Mouse (Mus musculus) kidney, adult 9 months (tissue): ENCODE results near the gene Smc2.
"Not testable (repeated sequence)": the region's sequence is repeated elsewhere in the genome, so short reads cannot be mapped to it uniquely, and the experiment has no call there.

ENCODE experiments used
- DNase-seq: peaks from one replicate; pipeline ENCODE4 v3.0.0; 2022

The Smc2 gene

GRCm38 (mm10) chr4:52438886-52439664 lies at the start of gene Smc2:
Gene Smc2, plus strand, starts transcription at chr4:52439243.
- peak; percentile 96 for DNase-seq

- no peak for DNase-seq
Observed at GRCm38 (mm10) chr4:52411587-52411986, 27.5 kb upstream of the Smc2 start.

DNA sequence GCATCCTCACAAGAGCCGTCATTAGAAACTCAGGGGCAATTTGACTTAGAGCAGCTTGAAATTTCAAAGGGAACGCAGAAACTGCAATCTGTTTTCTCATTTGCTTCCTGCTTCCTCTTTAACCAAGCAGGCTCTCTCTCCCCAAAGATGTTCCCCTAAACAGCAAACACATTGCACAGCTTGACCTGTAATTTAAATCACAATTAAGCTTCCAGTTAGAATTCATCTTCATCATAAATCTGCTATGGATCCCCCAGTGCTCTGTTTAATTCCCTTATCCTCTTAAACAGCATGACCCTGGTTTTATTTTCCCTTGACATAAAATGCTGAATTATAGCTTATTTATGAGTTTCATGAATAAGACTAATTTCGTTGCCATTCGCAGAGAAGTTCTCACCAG lies 15.4 kb upstream of the Smc2 start:
- no peak for DNase-seq

- DNase-seq, result peak; percentile 41
Observed at GRCm38 (mm10) chr4:52429310-52430198, 9.5 kb upstream of the Smc2 start.

- not testable (repeated sequence) for DNase-seq
Observed at GRCm38 (mm10) chr4:52435551-52435950, 3.5 kb upstream of the Smc2 start.

DNA sequence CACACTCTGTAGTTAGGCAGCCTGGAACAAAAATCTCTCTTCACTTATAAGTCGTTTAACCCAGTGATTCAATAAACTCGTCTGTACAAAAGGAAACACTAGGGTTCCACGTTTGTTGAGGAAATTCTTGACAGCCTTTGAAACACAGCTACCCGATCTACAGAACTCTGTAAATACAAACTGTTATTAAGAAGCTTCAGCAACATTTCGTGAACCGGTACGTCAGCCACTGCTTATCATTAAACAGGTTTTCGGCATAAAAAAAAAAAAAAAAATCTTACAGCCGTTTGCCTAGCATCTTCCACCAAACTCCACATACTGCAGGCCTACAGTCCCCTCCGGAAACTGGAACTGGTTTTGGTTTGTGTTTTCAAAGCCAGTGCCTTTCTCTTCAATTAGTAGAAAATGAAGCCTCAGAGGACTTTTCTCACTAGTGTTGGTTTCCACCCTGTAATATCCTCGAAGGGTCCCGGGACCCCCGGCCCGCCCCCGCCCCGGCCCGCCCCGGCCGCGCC lies 615 bp upstream of the Smc2 start:
- no peak for DNase-seq

DNA sequence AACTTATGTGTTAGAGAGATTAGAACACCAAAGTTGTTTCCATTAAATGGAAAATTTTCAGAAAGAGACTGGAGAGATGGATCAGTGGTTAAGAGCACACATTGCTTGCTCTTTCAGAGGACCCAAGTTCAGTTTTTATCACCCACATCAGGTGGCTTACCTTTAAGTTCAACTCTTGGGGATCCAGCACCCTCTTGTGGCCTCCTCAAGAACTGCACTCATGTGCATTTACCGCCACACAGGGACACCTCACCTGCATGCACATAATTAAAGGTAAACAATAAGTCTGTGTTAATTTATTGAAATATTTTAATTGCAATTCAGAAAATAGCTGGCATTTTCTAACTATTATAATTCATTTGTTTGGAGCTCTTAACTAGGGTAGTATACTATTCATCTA lies 20.7 kb downstream of the Smc2 start:
- peak; percentile 20 for DNase-seq

DNA sequence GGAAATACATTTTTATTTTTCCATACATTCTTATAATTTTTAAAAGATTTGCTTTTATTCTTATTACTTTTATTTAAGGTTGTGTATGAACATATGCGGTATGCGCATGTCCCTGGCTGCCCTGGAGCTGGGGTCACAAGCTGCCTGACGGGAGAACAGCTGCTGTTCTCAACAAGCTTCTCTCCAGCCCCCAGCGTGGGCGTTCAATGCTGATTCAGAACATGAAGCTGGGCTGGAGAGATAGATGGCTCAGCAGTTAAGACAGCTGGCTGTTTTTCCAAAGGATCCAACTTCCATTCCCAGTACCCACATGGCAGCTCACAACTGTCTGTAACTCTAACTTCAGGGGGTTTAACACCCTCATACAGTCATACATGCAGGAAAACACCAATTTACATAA lies 22.3 kb downstream of the Smc2 start:
- DNase-seq, result no peak

DNA sequence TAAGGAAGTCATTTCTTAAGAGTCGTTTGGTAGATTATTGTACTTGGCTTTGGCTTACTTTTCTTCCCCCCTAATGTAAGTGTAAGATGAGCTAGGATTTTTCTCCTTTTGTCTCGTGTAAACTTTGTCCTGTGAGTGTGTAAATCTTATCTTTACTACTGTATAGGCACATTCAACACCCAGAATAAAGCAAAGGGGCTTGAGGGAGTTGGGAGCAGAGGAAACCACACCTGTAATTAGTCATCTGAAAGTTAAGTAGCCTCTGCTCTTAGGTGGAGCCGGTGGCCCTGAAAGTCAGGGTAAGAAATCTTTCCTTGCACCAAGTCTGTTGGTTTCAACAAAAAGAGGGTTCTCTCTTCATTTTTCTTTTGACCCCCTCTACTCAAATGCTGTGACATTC lies 34.4 kb downstream of the Smc2 start:
- DNase-seq, result no peak

DNA sequence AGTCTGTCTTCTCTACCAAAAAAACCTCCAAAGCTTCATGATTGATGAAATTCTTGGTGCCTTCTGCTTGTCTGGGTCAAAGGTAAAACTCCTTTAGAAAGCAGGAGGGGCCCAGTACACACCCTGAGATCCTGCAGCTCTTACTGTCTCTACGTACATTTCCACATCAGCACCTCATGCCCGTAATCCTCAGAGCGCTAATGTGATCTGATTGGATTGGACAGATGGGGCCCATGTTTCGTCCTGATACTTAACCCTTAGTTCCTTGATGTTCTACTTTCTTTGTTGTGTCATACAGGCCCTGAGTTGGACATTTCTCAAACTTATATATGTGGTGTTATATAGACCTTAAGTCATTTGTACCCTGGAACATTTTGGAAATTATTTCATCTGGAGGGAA lies 48.4 kb downstream of the Smc2 start:
- DNase-seq, result no peak

GRCm38 (mm10) chr4:52497144-52497543 lies 58.1 kb downstream of the Smc2 start, which contains the start of gene Vma21-ps:
Gene Vma21-ps, minus strand, starts transcription at chr4:52497244.
- not testable (repeated sequence) for DNase-seq

DNA sequence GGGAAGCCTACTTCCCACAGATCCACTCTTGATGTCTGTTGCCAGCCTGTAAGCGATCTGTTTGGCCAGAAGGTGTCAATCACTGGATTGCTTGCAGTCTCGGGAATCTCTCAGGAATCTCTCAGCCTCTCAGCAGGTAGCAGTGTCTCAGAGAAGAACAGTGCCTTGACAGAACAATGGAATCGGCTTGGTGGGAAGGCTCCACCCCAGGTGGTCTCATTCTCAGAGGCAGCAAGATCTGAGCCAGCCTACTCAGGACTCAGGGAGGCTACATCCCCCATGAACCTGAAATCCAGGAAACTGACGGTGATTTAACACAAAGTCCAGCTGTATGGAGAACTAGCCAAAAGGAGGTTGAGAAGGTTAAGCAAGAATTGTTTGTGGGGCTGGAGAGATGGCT lies 78.5 kb downstream of the Smc2 start:
- no peak for DNase-seq

- DNase-seq, result no peak
Observed at GRCm38 (mm10) chr4:52519301-52519700, 80.3 kb downstream of the Smc2 start.

- no peak for DNase-seq
Observed at GRCm38 (mm10) chr4:52526464-52526863, 87.4 kb downstream of the Smc2 start.

DNA sequence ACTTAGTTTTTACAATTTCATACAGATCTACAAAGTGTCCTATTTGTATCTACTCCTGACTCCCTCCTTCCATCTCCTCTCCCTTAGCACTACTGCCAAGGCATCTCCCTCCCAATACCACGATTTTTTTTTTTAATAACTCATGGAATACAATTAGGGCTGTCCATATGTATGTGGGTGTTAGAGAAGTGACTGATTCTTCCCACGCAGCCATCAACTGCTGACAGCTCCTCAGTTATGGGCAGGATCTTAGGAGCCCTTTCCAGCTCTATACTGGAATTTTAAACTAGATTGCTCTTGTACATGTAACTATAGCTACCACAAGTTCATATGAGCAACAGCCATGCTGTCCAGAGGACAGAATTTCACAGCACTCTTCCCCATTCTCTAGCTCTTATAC lies 91.6 kb downstream of the Smc2 start:
- no peak for DNase-seq
